Mouse (Mus musculus) right cerebral cortex, postnatal 14 days (tissue): Measurements from ENCODE around the gene Iqgap2.

Experiments
- DNase-seq: peaks from one replicate; pipeline ENCODE4 v3.0.0; 2022

Gene Iqgap2

DNA sequence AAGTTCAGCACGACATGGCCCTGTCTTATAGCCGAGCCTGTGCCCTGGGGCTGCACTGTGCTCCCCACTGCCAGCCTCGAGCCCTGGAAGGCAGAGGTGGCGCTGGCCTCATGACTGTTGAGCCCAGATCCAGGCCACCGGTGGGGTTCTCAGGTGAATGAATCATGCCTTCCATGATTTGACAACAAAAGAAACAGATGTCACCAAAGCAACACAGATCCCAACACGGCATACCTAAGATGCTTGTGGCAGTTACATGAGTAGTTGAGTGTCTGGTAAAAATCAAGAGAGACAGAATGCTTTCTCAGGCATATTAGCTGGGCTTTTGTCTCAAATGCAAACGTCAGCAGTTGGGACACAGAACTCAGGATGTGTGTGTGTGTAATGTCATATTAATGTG lies 248.0 kb downstream of the Iqgap2 start:
- no peak for DNase-seq

DNA sequence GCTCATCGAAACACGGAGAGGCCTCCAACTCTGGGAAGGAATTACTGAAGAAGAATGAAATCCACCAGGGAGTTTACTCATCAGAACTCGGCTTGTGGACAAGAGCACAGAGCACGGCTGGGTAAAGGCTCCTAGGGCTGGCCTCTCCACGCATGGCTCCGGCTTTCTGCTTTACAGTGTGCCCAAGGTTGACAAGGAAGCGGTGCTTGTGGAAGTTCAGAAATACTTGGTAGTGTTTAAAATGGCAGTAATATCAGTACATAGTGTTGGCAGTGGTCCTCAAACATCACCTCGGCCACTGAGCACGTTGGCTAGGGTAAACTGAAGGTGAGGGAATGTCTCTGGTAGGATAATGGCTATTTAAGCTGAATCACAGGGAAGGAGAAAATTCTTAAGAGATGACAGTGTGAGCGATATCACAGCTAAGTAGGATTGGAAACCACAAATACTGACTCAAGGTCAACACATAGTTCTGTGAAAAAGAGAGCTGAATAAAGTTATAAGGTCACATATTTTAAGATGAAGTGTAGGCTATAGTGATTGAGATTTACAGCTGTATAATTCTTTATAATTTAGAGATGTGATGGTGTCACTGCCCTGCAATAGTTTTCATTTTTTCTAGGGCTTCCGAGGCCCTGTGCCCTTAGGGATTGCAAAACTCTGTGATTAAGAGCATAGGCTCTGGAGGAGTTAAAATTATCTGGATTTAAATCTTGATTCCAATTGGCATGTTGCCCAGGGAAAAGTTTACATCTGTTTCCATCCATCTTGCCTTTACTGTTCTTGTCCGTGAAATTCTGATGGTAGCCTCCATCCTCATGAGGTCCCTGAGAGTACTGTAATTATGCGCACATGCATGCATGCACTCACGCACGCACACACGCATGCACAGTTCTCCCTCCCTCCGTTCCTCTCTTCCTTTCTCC lies 250.4 kb downstream of the Iqgap2 start:
- DNase-seq = no peak

DNA sequence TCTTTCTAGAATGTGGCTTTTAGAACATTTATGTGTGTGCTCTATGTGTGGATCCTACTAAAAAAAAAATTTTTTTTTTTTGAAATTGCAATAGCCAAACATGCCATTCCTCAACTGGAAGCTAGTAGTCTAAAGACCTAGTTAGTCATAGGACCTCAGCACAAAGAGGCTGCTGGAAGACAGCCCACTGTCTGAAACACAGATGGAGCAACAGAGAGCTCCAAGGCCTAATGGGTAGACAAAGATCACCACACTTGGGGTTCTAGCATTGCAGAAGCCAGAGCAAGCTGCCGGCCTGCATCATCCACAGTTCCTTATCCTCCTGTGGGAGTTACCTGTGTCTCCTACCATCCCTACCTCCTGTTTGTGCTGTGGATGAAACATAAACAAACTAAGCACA lies 251.3 kb downstream of the Iqgap2 start:
- no peak for DNase-seq

DNA sequence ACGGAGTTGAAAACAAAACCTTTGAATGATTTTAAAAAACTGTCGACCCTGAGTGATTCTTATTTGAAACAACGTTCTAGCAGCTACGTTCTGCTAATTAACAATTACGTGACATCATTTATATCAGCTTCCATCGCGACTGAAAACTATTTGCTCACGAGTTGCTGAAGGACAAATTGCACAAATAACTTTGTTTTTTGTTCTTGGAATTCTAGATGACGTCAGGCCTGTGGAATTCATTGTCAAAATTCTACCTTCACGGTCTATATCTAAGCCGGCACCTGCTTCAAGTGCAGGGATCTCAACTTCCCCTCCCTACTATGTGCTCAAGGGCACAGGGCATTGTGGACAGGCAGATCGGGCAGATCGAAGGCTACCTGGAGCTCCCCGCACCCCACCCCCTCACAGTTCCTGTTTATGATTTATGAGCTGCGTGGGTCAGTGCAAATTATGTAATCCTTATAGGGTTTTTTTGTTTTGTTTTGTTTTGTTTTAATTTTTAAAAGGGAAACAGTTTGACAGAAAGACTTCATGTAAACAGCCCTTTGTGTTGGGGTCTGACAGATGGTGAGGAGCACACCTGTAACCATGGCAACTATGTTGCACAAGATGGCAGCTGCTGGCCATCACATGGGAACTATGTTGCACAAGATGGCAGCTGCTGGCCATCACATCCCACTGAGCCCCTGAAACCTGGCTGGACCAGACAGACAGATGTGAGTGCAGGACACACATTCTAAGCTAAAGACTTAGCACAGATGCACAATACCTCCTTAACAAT lies 252.2 kb downstream of the Iqgap2 start:
- DNase-seq = no peak

DNA sequence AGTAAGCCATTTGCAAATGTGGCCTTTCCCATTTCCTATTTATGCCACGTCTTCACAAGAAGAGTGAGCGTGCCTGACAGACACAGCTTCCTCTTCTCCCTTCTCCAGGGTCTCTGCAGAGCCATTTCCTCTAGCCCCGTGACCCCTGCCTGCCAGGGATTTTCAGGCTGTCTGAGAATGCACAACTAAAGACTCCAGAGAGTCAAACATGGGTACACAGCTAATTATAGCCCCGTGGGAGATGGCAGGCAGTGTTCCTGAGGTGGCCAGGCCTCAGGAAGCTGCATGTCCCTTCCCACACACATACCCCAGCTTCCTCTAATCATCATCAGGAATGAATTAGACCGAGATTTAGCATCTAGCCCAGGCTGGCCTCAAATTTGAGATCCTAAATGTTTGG lies 252.8 kb downstream of the Iqgap2 start:
- DNase-seq = no peak

DNA sequence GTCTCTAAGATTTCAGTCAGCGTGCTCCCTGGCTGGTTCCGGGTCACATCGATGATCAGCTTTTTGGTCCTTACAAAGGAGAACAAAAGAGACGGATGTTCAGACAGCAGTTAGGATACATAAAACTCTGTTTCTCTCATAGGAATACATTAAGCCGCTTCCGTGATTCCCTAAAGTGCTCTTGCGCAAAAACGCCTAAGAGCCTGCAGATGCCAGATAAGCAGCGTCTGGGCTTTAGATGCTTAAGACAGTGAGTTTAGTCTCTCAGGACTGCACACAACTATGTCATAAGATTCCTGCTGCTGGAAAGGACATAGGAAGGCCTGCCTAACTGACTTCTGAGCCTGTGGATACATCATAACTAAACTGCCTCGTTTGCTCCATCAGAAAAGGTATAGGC lies 254.0 kb downstream of the Iqgap2 start:
- no peak for DNase-seq

DNA sequence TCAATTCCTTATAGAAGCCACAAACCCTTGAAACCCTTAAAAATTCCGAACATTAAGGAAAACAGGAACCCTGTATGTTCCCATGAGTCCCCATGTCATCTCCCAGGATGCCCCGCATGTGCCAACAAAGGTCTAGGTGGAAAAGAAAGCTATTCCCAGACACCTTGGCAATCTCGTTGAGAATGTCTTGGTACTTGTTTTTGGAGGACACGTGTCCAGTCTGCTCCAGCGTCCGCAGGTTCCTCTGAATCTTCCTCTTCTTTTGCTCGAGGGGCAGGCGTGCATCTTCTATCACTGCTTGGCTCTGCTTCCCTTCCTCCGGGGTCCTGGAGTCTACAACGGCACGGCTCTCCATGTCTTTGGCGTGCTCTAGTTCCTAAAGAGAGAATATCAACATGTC lies 256.4 kb downstream of the Iqgap2 start:
- no peak for DNase-seq

DNA sequence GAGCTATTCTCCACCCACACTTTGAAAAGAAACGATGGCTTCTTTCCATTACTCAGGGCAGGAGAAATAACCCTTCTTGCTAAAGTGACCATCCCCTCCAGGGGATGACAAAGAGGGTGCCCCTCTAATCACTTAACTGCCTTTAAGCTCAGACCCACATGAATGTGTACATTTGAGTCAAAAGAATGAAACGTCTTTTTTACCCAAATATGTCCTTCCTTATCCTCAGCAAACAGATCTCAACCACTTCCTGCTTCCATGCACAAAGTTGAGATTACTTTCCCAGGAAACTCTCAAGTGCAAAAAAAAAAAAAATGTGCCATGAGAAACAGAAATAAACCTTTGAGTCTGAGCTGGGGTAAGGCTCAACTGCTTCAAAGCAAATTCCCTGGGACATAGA lies 257.3 kb downstream of the Iqgap2 start:
- DNase-seq = no peak

DNA sequence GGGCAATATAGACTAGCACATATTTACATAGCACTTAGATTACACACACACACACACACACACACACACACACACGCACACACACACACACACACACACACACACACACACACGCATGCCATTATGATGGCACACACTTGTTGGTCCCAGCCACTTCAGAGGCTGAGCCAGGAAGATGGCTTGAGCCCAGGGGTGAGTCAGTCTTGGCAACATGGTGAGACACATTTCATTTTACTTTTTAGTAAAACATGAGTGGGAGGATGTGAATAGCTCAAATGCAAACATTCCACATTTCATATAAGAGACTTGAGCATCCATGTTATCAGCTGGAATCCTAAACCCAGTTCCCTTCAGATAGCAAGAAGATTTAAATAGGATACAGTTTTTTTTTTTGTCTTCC lies 258.3 kb downstream of the Iqgap2 start:
- DNase-seq = no peak

DNA sequence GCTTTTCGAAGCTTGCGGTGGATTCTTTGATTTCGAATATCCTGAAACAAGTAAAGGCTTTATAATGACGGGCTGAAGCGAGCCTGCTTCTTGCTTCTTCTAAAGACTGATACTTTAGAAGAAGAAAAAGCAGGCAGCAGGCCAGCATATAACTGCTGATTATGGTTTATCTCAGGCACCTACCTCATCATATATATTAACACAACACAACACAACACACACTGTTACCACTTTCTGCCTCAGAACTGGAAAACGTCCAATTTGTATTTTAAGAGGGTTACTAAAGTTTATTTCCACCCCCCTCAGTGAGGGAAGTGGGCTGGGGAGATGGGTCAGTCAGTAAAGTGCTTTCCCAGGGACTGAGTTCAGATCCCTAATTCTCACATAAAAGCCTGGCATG lies 259.6 kb downstream of the Iqgap2 start:
- DNase-seq = no peak

DNA sequence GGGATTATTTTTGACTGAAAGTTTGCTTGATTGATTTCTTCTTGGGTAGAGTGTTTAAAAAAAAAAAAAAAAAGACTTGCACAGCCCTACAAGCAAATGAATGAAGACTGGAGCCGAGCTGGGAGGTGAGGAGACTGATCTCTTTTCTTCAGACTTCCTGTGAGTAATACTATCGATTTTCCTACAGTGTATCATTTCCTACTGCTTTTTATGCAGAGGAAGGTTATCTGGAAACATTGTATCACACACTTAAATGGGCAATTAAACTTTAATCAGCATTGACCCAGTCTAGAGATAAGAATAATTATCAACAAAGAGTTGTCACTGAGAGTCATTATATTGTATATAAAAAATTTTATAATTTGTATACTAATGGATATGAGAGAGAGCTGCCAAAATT lies 261.0 kb downstream of the Iqgap2 start:
- DNase-seq = no peak

DNA sequence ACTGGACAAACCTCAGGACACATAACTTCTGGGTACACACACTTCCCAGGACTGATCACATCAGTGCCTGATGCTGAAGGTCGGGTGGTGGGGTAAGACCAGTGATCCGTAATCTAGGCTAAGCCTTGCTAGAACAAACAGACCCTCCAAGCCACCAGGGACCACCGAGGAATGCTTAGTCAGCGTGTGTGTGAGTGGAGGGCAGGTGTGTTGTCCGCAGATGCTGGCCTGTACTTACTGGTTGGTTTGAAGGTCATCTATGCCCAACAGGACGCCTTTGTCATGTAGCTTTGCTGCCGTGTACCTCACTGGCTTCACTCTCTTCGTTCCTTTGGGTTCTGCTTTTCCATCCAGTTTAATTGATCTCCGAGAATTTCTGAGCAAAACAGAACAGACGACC lies 262.0 kb downstream of the Iqgap2 start:
- no peak for DNase-seq

DNA sequence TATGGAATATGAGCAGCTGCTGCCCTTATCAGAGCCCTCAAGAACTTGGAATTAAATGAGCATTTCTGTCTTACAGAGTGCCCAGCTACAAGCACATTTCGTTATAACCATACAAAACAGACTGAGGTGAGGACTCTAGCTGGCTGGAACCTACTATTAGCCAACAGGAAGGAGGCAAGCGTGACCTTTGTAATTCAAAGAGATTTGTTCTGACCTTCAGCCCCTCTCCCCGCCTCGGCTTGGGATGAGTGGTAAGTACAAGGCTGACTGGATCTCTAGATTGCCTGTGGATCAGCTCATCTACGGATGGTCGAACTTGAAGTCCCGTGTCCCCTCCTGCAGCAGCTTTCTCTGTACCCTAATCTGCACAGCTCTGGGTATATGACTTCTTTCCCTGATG lies 265.0 kb downstream of the Iqgap2 start:
- DNase-seq = no peak

DNA sequence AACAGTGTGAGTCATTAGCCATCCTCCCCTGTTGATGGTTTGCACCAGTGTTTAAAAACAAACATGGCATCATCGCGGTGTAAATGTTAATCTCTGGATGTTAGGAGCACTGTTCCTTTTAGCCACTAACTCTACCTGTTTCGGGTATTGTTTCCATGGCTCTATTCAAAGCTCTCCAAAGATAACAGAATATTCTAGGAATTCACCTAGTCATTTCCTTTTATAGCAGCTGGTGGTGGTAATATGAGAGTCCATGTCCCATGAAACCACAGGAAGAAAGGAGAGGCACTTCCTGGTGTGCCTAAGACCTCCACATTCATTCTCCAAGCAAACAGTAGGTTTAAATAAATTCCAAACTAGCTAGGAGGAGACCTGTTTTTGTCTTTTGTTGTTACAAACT lies 268.7 kb downstream of the Iqgap2 start:
- DNase-seq = no peak

DNA sequence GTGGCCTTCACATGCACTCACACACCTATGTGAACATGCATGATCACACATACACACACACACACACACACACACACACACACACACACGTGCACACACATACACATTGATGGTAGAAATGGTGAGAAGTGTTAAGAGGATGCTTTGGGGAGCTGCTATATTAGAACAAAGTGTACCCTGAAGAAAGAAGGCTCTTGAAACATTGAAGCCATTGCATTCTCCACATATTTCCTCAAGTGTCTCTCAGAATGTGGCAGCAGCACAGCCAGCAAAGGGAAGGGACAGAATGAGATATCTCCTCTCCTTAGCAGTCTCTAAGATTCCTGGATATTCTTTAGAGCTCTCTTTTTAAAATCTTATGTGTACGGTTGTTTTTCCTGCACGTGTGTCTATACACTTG lies 270.2 kb downstream of the Iqgap2 start:
- no peak for DNase-seq

DNA sequence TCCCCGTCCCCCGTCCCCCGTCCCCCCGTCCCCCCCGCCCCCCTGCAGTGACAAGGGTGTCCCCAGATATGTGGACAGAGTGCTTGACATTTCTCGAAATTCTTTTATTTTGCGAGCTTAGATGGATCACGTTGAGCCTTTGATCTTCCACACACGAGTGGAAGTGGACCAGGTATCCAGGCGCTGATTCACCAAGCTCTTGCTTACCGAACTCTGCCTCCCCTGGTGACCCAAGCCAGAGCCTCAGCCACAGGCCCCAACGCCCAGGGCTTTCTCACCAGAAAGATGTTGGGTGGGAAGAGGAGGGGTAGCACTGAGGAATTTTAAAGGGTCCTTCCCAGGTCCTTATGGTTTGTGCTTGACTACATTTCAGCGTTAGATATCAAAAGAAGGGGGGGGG lies 272.9 kb downstream of the Iqgap2 start:
- DNase-seq = no peak

DNA sequence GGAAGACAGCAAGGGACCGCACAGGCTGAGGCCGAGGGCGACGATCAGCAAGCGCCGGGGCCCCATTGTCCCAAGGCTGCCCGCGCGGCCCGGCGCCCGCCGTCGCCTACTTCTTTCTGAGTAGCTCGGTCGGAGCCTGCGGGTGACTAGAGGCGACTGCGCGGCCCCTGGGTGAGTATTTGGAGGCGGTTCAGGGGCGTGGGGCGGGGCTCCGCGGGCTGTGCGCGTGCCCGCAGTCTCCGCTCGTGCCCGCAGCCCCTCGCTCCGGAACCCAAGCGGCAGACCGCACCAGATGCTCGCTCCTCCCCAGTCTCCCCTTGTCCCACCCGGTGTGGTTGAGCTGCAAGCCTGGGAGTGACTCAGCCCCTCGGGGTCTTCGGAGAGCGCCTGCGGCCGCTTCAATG lies 273.4 kb downstream of the Iqgap2 start, which contains the start of gene F2r:
Gene F2r, minus strand, starts transcription at position 179 of the 404 bp plus-strand sequence.
- peak; percentile 62 for DNase-seq

DNA sequence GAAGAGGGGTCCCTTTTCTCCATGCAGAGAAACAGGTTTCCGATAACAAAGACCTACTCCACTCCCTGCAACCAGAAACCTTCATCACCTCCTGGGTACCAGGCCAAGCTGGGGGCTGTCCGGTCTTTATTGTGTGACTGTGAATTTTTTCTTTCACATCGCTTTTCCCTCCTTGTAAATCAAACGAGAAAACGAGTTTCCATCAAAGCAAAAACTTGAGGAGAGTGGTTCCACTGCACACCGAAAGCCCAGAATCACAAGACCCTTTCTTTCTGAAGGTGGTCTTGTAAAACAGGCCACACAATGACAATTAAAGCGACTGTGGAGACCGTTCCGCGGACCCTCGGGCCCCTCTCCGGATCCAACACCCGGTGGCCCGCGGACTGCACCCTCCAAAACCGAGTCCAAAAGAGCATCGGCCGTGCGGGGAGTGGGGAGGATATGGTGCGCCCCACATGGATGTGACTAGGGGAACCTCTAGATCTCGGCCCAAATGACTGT lies 274.0 kb downstream of the Iqgap2 start:
- DNase-seq = no peak

DNA sequence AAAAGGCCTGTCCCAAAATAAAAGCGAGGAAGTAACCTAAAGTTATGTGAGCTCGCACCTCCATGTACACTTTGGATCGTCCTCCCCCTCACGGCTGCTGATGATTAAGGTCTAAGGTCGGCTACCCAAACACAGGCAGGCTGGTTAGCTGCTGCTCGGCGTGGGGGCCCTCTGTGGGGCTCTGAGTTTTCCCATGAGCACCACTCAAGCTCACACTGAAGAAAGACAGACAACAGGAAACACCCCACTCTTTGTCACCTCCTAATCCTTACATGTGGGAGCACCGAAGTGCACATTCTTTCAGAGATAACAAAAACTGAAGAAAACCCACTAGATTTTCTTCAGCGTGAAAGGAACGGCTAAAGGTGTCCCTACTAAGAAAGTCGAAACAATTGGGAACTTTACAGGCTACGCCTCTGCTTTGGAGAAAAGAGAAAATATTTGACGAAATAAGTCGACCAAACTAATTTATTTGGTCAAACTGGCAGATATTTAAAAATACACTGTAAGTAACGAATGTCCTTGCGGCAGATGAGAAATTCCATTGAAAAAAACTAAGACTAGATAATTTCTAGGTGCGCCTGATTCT lies 274.5 kb downstream of the Iqgap2 start:
- no peak for DNase-seq

DNA sequence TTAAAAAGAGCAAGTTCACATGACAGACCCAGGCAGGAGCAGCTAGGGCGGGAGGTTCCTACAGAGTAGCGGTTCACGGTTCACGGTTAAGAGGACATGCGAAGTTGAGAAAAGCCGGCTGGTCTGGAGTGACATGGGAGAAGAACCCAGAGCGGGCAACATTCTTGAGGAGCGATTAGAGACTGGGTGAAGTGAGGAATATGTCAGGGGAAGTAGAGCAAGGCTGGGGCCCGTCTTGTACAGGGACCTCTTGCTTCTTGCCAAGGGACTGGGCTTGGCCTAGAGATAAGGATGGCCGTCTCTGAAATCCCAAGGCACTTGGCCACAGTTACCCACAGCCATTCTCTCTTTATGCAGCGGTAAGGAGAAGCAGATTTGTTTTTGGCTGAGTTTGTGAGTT lies 275.2 kb downstream of the Iqgap2 start:
- DNase-seq = no peak

DNA sequence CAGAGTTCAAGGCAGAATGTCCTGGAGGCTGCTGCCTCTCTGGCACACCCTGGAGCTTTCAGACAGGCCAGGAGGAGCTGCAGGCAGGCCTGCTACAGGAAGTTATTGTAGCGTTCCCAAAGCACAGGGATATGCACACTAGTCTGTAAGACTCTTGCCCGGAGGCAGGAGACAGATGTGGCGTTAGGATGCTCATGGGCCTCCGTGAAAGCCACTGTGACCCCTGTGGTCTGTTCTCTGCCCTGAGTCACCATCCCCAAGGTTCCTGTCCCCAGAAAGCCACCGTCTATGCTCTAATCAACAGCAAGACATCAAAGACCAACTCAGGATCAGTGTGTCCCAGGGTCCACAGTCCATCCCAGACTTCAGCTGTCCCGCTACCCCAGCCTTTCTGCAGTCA lies 277.0 kb downstream of the Iqgap2 start:
- no peak for DNase-seq

DNA sequence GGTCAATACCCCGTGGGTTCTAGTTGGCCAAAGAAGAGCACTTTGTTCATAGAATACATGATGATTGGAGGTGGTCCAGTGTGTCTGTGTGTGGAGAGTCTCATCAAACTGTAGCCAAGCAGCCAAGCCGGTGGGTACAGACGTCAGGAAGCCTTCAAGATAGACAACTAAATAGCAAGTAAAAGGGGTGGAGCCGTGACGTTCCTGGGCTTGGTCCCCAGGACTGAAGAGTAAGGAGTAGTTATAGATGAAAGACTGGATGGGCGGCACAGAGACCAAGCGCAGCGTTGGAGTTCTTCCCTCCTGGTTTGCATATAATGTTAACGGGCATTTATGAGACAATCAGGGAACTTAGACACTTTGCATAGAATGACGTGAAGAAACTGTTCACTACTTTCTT lies 279.5 kb downstream of the Iqgap2 start:
- DNase-seq = no peak

DNA sequence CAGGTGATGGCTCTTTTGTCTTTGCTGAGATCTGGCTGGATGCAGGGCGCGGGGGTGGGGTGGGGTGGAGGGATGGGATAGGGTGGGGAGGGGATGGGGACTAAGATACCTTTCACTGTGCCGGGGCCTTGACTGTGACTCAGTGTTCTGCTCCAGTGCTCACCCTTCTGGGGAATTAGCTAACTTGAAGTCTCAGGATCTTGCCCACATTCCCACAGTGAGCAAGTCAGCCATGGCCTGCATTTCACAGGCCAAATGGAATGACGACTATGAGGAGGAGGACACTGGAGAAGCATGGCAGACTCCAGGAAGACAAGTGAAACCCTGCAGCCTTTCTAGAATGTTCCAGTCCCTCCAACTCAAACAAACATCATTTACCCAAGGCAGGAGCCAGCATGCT lies 280.0 kb downstream of the Iqgap2 start:
- DNase-seq = no peak
